Comparison of ENCODE assay signal across 13 mouse cellular contexts in the genomic region with DNA sequence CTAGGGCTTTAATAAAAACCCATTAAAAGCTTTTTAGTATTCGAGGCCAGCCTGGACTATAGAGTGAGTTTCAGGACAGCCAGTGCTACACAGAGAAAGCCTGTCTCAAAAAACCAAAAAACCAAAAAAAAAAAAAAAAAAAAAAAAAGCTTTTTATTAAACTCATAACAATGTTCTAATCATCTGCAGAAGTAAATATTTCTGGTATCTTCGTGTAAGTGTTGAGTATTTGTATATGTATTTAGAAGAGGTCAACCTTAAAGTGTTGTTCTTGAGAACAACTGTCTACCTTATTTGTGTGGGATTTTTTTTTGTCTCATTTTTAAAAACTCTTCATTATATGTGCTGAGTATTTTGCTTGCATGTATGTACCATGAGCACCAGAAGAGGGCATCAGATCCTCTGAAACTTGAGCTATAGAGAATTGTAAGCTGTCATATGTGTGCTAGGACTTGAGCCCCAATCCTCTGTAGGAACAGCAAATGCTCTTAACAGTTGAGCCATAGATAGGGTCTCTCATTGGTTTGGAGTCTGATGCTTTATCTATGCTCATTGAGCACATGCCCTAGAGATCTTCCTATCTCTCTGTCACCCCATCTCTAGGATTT. TPM values are rescaled to one million over a fixed set of nuclear protein-coding genes. Genes with fewer than 3 reads are reported as not detected.
A peak's percentile ranks its signal among the peaks of the same experiment; 100 is the strongest.
DNase-seq lines count a peak whose midpoint lies in the region; ATAC-seq and TF ChIP-seq lines count a peak whose summit lies in the region.
"Had no signal": no experiment of that assay in that cellular context is flagged by ENCODE, and none has a peak within 500 bp of the region (broad histone marks: within the 10 kb centered on the region; RNA-seq: fewer than 3 reads in every experiment).

No protein-coding gene starts in this region.

- WGBS in kidney, postnatal 0 days: 70% methylated on average over 2 of the region's 2 CpGs
- WGBS in kidney, embryonic 14.5 days: 72% methylated on average over 2 of the region's 2 CpGs
- 48% methylated on average over 2 of the region's 2 CpGs for WGBS in liver, postnatal 0 days (ENCODE audit: insufficient replicate concordance)

- peak; percentile 59 for DNase-seq in kidney, postnatal 0 days (ENCODE audit: low spot score)
- DNase-seq in 416B (ENCODE audit: low read depth): peak; percentile 83
- no peak for DNase-seq in liver, postnatal 0 days
- no peak for DNase-seq in cerebellum, adult 9-11 months
- no peak for DNase-seq in frontal cortex, postnatal 25 days (ENCODE audit: low spot score in 2 of 2)
- DNase-seq: adrenal gland, postnatal 36 days; cerebellum, adult 8-10 months; heart, postnatal 10 days had no signal

- no peak overlapping the region for H3K4me3 ChIP-seq in kidney, postnatal 0 days (replicated peaks; ENCODE audit: low read depth, low read length)
- no peak overlapping the region for H3K4me3 ChIP-seq in kidney, embryonic 14.5 days (ENCODE audit: low read length)
- no peak overlapping the region for H3K4me3 ChIP-seq in liver, postnatal 0 days (ENCODE audit: low read depth, low read length)
- H3K4me3 ChIP-seq: erythroblast, embryonic 14.5 days; intestine, embryonic 15.5 days; midbrain, embryonic 12.5 days had no signal

- no peaks in the 10 kb centered on the region for H3K9me3 ChIP-seq in kidney, postnatal 0 days (replicated peaks; ENCODE audit: low read length)
- H3K9me3 ChIP-seq in kidney, embryonic 14.5 days (ENCODE audit: control insufficient read depth, low read length): no peaks in the 10 kb centered on the region
- no peaks in the 10 kb centered on the region for H3K9me3 ChIP-seq in liver, postnatal 0 days (ENCODE audit: low read length)
- H3K9me3 ChIP-seq: intestine, embryonic 15.5 days; midbrain, embryonic 12.5 days had no signal

- no peak for TF ChIP-seq EP300 in liver, postnatal 0 days (IDR thresholded peaks at IDR 0.05; ENCODE audit: low read depth)

- ATAC-seq in kidney, postnatal 0 days (replicated peaks; ENCODE audit: low FRiP score, low read depth): no peak
- ATAC-seq in kidney, embryonic 14.5 days (ENCODE audit: low FRiP score, low TSS enrichment): no peak
- peak; percentile 37 for ATAC-seq in CD4-positive, CD25-positive, alpha-beta regulatory T cell, adult 4 months
- ATAC-seq in liver, postnatal 0 days: no peak
- ATAC-seq: intestine, embryonic 15.5 days had no signal

- no peaks in the 10 kb centered on the region for H3K4me1 ChIP-seq in kidney, postnatal 0 days (replicated peaks; ENCODE audit: insufficient read depth, low read length)
- no peaks in the 10 kb centered on the region for H3K4me1 ChIP-seq in kidney, embryonic 14.5 days (ENCODE audit: control insufficient read depth, insufficient read depth, low read length)
- H3K4me1 ChIP-seq in liver, postnatal 0 days (ENCODE audit: insufficient read depth): no peaks in the 10 kb centered on the region
- H3K4me1 ChIP-seq: intestine, embryonic 15.5 days; midbrain, embryonic 12.5 days had no signal

- H3K4me2 ChIP-seq in kidney, postnatal 0 days (ENCODE audit: low read length): no peak overlapping the region
- H3K4me2 ChIP-seq in kidney, embryonic 14.5 days (replicated peaks; ENCODE audit: low read depth, low read length): no peak overlapping the region
- no peak overlapping the region for H3K4me2 ChIP-seq in liver, postnatal 0 days (ENCODE audit: low read depth, low read length)
- H3K4me2 ChIP-seq: intestine, embryonic 15.5 days; midbrain, embryonic 12.5 days had no signal

- no peaks in the 10 kb centered on the region for H3K36me3 ChIP-seq in kidney, postnatal 0 days (ENCODE audit: insufficient read depth, low read length)
- no peaks in the 10 kb centered on the region for H3K36me3 ChIP-seq in kidney, embryonic 14.5 days (ENCODE audit: control insufficient read depth, insufficient read depth, low read length)
- no peaks in the 10 kb centered on the region for H3K36me3 ChIP-seq in liver, postnatal 0 days (replicated peaks; ENCODE audit: insufficient read depth, low read length)
- H3K36me3 ChIP-seq: intestine, embryonic 15.5 days; midbrain, embryonic 12.5 days had no signal

- no peak overlapping the region for H3K27ac ChIP-seq in kidney, postnatal 0 days
- no peak overlapping the region for H3K27ac ChIP-seq in kidney, embryonic 14.5 days (ENCODE audit: low read depth, low read length)
- no peak overlapping the region for H3K27ac ChIP-seq in liver, postnatal 0 days (ENCODE audit: low read depth)
- H3K27ac ChIP-seq: intestine, embryonic 15.5 days; midbrain, embryonic 12.5 days had no signal

- H3K27me3 ChIP-seq in kidney, postnatal 0 days (ENCODE audit: insufficient read depth, low read length): no peaks in the 10 kb centered on the region
- H3K27me3 ChIP-seq in kidney, embryonic 14.5 days (ENCODE audit: control insufficient read depth, insufficient read depth, low read length): no peaks in the 10 kb centered on the region
- H3K27me3 ChIP-seq in liver, postnatal 0 days (ENCODE audit: insufficient read depth, low read length): no peaks in the 10 kb centered on the region
- H3K27me3 ChIP-seq: intestine, embryonic 15.5 days; midbrain, embryonic 12.5 days had no signal

- no peak overlapping the region for H3K9ac ChIP-seq in kidney, postnatal 0 days (ENCODE audit: low read depth, low read length)
- no peak overlapping the region for H3K9ac ChIP-seq in kidney, embryonic 14.5 days (ENCODE audit: low read depth, low read length)
- no peak overlapping the region for H3K9ac ChIP-seq in liver, postnatal 0 days (replicated peaks)
- H3K9ac ChIP-seq: intestine, embryonic 15.5 days; midbrain, embryonic 12.5 days had no signal

- TF ChIP-seq CTCF in kidney, postnatal 0 days (IDR thresholded peaks at IDR 0.05; ENCODE audit: low read depth): peak; percentile 69
- TF ChIP-seq CTCF in liver, postnatal 0 days (IDR thresholded peaks at IDR 0.05; ENCODE audit: low read depth): peak; percentile 59

RNA-seq across cellular contexts. Expression of a gene that starts 14.3 kb away (rescaled TPM):
- polyA plus RNA-seq in kidney, postnatal 0 days (2015; fragmentation: Nextera tagmentation; extraction: Ambion mirVana): 20.7 and 21.8 TPM in 2 replicates
- 9.4 and 18.1 TPM in 2 replicates for polyA plus RNA-seq in kidney, embryonic 14.5 days (2014; fragmentation: Nextera tagmentation; extraction: Ambion mirVana)
- 10 to 100 TPM in 1 of 2 experiments, 1 to 10 TPM in 1; 9.1 to 13.3 TPM for polyA plus RNA-seq in CD4-positive, CD25-positive, alpha-beta regulatory T cell, adult 4 months (2017; shearing (Covaris generic))
- polyA plus RNA-seq in liver, postnatal 0 days (2015; fragmentation: Nextera tagmentation; extraction: Ambion mirVana): 7.4 and 7.9 TPM in 2 replicates

RNA-seq across cellular contexts. Expression of a gene that starts 31.7 kb away (rescaled TPM):
- 38.1 and 41.9 TPM in 2 replicates for polyA plus RNA-seq in kidney, postnatal 0 days (2015; fragmentation: Nextera tagmentation; extraction: Ambion mirVana)
- 24.3 and 33.0 TPM in 2 replicates for polyA plus RNA-seq in kidney, embryonic 14.5 days (2014; fragmentation: Nextera tagmentation; extraction: Ambion mirVana)
- polyA plus RNA-seq in CD4-positive, CD25-positive, alpha-beta regulatory T cell, adult 4 months (2017; shearing (Covaris generic)): 10 to 100 TPM; 22.2 to 24.3 TPM
- polyA plus RNA-seq in liver, postnatal 0 days (2015; fragmentation: Nextera tagmentation; extraction: Ambion mirVana): 11.3 and 12.5 TPM in 2 replicates

Comparison
In these comparisons a context has a peak if more than half of its experiments do, and no peak if none do; other contexts are left out.
1. DNase-seq: peak in kidney, postnatal 0 days (single experiment) and 416B (single experiment); none in liver, postnatal 0 days (single experiment), cerebellum, adult 9-11 months (single experiment) and frontal cortex, postnatal 25 days (0 of 2).